Mouse (Mus musculus) CD4-positive, CD25-positive, alpha-beta regulatory T cell, adult 2 months (primary cell): ENCODE measurements around the gene Olfr126.

Source experiments
- DNase-seq: peaks from one replicate; pipeline ENCODE4 v3.0.0-alpha.2; 2012; ENCODE audit warnings: low read depth, low spot score

Gene Olfr126

DNA sequence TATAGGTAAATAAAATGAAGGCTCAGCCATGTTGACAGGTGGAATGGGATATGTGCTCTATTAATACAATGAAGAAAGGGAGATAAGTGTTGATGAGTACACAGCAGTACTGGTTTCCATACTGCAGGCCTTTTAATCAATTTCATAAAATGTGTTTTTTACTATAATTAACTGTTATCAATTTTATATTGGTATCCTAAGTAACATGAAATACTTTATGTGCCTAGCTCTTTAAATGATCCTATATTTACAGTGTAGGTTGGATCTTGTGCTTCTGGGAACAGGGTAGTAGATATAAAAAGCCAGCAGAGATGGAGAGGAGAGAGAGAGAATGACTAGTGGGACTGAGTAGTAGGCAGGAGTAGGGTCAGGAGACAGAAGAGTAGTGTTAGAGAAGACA lies at the start of gene Olfr126:
TSS of gene Olfr126 (plus strand) at position 301 of the 400 bp plus-strand sequence.
- DNase-seq: no peak

DNA sequence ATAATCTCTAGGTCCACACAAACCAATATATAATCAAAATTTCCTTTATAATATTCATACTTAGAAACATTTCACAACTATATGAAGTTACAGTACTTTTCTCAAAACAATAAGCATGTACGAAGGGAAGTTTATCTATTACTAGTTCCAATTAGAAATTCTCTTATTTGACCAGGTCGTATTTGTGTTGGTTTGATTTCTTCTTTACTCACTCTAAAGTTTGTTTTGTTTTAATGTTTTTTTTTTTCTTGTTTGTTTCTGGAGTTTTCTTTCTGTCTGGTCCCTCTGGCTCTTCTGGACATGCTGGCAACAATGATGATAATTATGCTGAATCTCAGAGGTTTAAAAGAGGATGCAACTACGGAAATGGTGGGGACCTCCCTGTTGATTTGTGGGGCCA lies 47.7 kb upstream of the Olfr126 start, which contains the start of gene Olfr124:
TSS of gene Olfr124 (plus strand) at position 301 of the 400 bp plus-strand sequence.
- no peak for DNase-seq

DNA sequence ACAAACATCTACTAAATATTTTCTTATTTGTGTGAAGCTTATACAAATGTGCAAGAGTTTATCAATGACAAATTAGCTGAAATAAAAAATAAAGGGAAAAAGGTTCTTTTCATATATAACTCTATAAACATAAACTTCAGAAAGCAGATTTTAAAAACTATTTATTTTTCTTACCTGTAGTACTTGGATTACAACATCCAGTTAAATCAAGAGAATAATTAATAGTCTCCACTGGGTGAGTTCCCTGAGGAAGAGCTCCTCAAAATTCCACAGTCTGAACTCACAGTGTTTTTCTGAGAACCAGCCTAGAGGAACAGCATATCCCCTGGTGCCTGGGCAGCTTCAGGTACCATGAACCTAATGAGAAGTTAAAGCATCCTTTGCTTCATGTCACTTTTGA lies 14.6 kb upstream of the Olfr126 start, which contains the start of gene Olfr125:
TSS of gene Olfr125 (plus strand) at position 301 of the 400 bp plus-strand sequence.
- DNase-seq: no peak

DNA sequence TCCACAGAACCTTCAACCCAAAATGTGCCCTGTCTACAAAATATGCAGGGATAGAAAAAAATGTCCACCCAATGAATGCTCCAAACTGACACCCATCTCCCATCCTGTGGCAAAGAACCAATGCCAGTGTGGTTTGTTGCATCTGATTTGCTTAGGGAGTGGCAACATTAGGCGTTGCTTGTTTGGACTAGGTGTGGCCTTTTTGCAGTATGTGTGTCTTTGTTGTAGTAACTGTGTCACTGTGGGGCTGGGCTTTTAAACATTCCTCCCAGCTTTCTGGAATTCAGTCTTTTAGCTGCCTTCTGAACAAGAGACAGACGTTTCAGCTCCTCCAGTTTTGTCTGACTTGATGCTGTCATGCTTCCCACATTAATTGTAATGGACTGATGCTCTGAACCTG lies 16.6 kb downstream of the Olfr126 start:
- DNase-seq: no peak

DNA sequence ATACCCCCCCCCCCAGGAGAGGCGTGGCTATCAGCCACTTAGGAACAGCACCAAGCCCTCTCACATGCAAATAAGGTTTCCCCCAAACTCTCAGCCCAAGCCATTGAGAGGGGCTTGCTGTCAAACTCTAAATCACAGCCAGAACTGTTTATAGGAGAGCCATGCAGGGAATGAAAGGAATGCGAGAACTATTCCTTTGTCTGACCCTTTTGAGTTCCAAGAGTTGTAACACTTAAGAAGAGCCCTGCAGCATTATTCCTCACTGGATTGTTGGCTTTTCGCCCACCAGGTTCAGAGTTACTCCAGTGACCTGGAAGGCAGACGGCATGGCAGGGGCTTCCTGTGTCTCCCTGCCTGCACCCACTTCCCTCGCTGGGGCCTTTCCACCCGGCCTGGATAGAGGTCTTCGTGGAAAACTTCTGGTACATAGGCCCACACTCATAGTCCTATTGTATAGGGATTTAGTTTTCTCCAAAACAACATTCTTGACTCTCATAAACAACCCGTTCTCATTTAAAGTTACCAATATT lies 22.5 kb downstream of the Olfr126 start:
- DNase-seq: no peak

DNA sequence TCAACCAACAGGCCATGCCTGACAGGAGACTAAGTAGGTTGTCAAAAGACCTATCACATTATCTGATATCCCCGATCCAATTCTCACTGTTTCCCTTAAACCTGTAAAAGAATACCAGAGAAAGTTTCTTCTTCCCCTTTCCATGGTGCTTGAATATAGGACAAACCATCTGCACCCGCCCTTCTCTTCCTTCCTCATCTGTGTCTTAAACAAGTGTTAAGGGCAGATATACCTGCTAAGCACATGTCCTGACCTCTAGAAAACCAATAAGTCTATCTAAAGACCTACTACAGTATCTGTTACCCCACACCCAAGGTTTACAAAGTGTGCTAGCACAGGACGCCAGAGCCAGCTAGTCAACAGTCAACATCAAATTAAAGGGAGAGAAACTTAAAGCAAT lies 26.5 kb downstream of the Olfr126 start:
- DNase-seq: no peak

DNA sequence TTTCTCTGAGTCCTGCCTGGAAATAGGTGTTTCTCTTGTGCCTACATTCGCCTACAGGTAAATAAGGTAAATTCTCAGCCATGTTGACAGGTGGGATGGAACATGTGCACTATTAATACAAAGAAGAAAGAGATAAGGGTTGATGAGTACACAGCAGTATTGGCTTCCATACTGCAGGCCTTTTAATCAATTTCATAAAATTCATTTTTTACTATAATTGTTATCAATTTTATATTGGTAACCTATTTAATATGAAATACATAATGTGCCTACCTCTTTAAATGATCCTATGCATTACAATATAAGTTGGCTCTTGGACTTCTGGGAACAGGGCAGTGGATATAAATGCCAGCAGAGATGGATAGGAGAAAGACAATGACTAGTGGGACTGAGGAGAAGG lies 52.9 kb downstream of the Olfr126 start, which contains the start of gene Olfr127:
TSS of gene Olfr127 (plus strand) at position 301 of the 400 bp plus-strand sequence.
- DNase-seq: no peak
